Mouse (Mus musculus): ENCODE results near the gene Gtf2h1.
A peak's percentile ranks its signal among the peaks of the same experiment; 100 is the strongest.
"Not testable (repeated sequence)": the region's sequence is repeated elsewhere in the genome, so short reads cannot be mapped to it uniquely, and the experiment has no call there.

Gtf2h1 gene

GRCm38 (mm10) chr7:46795287-46796205, at the start of gene Gtf2h1, which contains the start of gene Hps5:
Gtf2h1 (plus strand) TSS chr7:46796103.
Hps5 (minus strand) TSS chr7:46796064.
- DNase-seq: peak; percentile 98

DNA sequence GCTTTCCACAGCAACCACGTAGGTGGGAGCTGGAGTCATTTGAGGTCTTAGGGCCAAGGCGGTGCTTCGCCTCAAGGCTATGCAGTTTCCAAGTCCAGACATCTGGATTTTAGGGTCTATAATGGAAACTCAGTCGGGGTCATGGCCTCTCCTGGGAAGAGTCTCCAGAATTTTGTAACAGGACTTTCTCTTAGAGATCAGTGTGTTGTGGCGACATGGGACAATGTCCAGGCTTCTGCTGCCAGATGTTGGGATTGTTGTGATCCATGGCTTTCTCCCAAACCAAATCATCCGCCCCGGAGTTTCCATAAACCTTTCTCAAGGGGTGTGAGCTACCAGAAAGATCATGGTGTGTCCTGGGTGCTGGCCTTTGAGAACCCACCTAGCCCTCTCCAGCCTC, 49.5 kb upstream of the Gtf2h1 start:
- DNase-seq: no peak

DNA sequence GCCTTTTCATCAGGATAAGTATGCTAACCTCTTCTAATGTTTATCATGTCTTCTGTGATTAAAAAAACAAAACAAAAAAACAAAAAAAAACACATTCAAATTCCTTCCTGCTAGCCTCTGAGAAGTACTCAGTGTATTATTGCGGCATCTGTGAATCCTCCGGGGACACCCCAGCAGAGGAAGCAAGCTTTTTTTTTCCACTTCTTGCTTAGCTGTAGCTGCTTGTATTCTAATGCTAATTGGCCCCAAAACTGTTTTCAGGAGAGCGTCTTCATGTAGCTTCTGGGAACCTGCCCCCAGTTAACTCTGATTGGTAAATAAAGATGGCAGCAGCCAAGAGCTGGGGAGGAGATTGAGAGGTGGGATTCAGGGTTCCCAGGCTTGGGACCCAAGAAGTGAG, 47.4 kb upstream of the Gtf2h1 start:
- no peak for DNase-seq

- DNase-seq: no peak
These were observed 44.4 kb upstream of the Gtf2h1 start, which contains the start of gene Saa2 for GRCm38 (mm10) chr7:46751490-46751889. Saa2 (plus strand) TSS chr7:46751790.

- no peak for DNase-seq
These were observed 34.7 kb upstream of the Gtf2h1 start for GRCm38 (mm10) chr7:46761049-46761795.

DNA sequence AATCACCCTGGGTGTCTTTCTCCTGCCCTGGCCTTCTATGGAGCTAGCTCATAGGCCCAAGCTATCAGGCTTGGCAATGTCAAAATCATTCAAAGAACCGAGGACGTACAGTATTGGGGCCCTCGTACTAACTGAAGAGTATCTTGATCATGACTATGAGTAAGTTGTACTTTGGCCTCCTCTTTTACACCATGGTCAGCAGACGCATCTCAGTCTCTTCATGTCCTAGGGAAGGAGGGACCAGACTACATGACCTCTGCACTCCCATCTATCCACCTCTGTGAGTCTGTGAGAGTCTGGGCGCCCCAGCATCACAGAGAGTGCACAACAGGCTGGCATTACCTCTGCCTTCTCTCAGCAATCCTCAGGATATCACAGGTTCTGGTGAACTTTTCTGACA, 33.3 kb upstream of the Gtf2h1 start:
- no peak for DNase-seq

DNA sequence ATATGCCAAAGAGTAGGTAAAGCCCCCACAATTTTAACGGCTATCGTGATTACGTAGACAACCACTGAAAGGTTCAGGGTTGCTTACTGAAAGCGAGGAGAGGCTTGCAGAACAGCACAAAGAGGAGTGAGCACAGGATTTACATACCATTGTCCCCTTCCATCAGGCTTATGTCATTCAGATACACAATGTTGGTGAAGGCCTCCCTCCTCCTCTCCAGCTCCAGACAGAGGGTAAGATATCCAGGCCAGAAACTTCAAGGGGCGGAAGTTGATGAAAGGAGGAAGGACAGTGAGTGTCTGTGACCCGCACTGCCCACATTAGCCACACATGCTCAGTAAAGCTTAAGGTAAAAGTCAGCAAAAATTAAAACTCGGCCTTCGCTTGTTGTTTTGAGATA, 31.2 kb upstream of the Gtf2h1 start:
- no peak for DNase-seq

DNA sequence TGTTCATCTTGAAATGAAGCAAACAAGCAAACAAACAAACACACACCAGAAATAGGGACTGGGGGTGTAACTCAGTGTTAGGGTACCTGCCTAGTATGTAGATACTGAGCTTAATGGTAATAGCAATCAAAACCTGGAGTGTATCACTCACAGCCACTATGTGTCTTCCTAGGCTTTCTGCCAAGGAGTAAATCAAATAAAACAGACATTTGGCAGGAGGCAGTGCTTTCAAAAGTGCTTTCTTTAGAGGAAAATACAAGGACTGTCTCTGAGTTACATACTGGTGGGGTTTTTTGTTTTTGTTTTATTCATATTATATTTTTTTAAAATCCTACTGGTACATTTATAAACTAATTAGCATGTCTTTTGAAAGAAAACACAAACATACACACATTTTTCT, 28.5 kb upstream of the Gtf2h1 start:
- no peak for DNase-seq

- no peak for DNase-seq
These were observed 27.5 kb upstream of the Gtf2h1 start for GRCm38 (mm10) chr7:46768451-46768850.

DNA sequence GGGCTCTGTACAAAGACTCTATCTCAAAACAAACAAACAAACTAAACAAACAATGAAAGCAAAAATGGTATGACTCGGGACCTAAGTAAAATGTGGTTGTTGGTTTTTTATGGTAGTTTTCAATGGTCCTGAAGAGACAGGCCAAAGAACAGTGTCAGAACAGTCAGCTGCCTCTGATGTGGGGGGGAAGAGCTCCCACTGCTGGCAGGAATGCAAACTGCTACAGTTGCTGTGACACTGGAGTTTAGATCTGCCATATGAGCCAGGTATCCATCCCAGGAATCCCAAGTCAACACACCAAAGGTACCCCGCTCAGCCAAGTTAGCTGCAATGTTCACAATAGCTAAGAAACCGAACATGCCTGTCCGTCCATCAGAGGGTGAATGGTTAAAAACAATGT, 25.2 kb upstream of the Gtf2h1 start:
- peak; percentile 31 for DNase-seq

- no peak for DNase-seq
These were observed 6.6 kb upstream of the Gtf2h1 start for GRCm38 (mm10) chr7:46789177-46789849.

- DNase-seq: no peak
These were observed 2.0 kb upstream of the Gtf2h1 start for GRCm38 (mm10) chr7:46793871-46794270.

DNA sequence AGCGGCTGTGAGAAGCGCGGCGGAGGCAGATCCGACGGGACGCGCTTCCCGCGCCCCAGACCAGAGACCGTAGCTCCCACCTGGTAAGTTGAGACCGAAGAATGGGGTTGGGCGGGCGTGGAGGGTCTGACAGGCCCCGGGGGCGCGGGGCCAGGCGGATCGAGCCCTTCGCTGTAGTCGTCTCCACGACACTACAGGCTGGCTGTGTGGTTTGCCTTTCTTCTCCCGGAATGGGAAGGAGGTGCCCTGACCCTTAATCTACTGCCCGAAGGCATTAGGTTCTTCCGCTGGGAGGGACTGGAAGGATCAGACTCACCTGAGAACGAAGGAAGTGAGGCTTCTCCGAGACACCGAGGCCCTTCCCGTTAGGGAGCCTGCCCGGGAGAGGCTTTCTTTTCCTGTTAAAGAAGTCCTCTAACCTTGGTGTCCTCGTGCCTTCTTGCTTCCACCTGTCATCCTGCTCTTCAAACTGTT, 340 bp downstream of the Gtf2h1 start:
- no peak for DNase-seq

- no peak for DNase-seq
These were observed 876 bp downstream of the Gtf2h1 start for GRCm38 (mm10) chr7:46796779-46797178.

DNA sequence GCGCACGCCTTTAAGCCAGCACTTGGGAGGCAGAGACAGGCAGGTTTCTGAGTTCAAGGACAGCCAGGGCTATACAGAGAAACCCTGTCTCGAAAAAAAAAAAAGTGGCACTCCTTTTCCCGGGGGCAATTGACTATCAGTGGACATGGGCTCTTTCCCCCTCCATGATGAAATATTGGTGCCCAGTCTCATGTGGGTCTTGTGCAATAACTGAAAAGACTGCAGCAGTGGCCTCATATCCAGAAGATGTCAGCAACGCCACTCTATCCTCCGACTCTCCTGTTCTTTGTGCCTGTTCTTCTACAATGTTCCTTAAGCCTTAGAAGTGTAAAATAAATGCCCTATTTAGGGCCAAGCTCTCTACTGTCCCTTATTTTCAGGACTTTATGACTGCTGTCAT, 14.4 kb downstream of the Gtf2h1 start:
- DNase-seq: no peak

DNA sequence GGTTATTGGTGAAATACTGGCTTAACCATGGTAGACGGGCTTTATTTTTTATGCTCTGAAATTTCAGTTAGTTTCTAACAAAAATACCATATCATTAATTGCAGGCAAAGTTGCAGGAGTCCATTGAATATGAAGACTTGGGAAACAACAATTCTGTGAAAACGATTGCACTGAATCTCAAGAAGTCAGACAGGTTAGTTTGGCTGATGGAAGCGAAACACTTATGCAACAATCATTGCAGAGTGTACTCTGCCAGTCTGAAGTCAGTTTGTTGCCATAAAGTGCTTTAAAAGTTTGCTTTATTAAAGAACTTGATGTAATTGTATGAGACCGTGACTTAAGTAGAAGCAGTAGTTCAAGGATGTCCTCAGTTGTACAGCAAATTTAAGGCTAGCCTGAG, 18.1 kb downstream of the Gtf2h1 start:
- no peak for DNase-seq

GRCm38 (mm10) chr7:46820876-46821632, 25.2 kb downstream of the Gtf2h1 start:
- DNase-seq: not testable (repeated sequence)

DNA sequence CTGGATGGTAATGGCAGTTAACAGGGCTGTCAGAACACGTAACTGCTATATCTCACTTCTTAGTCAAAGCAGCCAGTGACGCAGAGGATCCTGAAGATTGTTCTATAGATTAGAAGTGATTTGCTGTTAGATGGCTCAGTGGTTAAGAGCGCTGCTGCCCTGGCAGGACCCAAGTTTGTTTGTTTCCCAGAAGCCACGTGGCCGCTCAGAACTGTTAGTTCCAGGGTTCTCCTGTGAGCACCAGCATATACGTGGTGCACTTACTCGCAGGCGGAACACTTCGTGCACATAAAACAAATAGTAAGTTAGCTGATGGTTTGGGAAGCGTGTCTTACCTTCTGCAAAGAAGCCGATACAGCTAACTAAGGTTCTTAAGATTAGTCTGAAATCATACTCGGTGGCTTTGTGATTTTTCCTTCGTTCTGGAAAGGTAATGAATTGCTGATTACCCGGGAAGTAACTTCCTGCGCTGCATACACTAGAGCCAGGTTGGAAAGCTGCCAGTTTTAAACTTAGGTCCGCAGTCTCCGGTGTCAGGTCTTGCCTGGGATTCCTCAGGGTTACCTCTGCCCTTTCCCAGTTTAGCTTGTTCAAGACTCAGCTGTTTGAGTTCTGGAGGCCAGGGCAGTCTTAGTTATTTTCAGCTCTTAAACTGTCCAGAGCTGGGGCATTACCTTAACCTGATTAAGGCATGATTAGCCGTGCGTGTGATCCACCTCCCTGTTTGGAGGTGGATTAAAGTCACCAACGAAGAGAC, 31.3 kb downstream of the Gtf2h1 start:
- DNase-seq: no peak

DNA sequence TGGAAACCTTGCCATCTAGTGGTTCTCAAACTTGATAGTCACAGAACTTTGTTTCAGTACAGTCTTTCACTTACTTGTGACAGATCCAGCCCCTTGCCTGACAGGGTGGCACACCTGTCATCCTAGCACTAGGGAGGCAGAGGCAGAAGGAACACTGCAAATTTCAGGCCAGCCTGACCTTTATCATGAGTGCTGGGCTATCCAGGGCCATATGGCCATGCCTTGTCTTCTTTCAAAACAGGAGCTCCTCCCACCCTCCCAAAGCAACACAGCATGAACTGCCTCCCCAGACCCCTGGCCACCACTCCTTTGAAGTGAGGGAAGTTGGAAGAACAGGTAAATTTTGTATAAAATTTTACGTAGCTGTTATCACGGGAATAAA, 31.9 kb downstream of the Gtf2h1 start:
- DNase-seq: no peak

DNA sequence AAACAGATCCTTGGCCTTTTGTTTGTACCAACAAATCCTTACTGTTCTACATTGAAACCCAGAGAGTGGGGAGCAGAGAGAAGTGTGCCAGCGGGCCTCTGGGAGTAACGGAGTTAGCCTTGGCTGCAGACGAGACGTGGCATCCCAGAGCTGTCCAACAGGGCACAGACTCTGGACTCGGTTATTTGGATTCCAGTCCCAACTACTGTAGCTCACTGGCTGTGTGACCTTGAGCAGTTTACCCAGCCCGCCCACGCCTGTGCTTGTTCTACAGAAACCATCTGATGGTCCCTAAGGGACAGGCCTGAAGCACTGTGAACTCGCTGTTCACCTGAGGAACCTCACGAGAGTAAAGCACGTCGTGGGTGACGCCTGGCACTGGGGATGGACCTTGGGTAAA, 34.0 kb downstream of the Gtf2h1 start:
- no peak for DNase-seq

- DNase-seq: no peak
These were observed 35.1 kb downstream of the Gtf2h1 start for GRCm38 (mm10) chr7:46830799-46831590.
